Mouse (Mus musculus): ENCODE results near the gene Olfr699.
"Not testable (repeated sequence)": the region's sequence is repeated elsewhere in the genome, so short reads cannot be mapped to it uniquely, and the experiment has no call there.

Gene Olfr699

DNA sequence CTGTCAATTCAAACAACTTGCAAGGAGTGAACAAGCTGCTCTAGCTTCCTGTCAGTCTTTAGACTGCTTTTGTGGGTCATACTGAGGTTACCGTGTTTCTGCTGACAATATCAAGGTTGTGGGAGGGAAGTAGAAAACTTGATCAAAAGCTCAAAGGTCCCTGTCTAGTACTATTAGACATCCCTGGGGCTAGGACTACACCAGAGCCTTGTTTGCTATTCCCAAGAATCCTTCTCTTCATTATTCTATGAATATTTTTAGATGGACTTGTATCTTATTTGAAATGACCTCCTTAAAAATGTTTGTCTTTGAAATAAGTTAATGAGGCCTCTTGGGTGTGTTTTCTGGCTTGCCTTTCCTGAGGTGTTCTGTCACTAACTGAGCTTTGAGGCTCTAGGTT is at the start of gene Olfr699:
Olfr699 (minus strand) TSS at position 101 of the 400 bp plus-strand sequence.
- DNase-seq = no peak

DNA sequence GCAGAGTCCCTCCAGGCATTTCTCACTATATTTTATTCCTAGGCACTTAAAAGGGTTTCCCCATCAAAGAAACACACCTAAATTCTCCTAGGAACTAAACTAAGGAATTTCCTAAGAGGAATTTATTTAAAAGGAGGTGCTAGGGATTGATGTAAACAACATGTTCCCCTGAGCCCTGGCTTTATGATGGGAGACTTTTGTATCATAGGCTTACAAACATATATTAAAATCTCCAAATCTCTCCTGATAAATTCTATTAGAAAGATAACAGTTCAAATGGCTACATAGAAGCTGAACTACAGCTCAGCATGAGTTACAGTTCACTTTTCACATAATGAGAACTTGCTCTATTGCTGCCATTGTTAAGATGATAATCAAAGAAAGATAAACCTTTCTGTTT is 40.8 kb upstream of the Olfr699 start, which contains the start of gene Olfr702:
Olfr702 (minus strand) TSS at position 101 of the 400 bp plus-strand sequence.
- DNase-seq = no peak

DNA sequence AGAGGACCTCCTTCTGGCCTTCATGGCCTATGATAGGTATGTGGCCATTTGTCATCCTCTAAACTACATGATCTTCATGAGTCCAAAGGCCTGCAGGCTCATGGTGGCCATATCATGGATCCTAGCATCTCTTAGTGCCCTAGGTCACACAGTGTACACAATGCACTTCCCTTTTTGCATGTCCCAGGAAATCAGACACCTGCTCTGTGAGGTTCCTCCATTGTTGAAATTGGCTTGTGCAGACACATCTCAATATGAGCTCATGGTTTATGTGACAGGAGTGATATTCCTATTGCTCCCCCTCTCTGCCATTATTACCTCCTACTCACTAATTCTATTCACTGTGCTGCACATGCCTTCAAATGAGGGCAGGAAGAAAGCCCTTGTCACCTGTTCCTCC is 25.4 kb upstream of the Olfr699 start:
- no peak for DNase-seq

DNA sequence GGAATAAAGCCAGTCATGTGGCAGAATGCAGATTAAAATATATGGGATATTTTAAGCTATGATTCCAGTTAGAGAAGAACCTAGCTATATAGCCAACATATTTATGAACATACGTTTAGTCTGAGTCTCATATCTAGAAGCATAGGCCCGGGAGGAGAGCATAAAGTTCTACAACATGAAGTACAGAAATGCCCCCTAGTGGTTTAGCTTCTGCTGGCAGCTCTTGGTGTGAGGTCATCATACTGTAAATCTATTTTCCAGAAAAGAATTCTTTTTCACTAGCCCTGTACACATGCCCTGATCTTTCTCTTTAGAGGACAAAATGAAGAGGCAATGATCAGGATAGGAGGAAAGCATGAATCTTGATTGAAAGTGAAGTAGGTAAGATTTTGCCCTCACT is 22.8 kb upstream of the Olfr699 start:
- DNase-seq = peak; percentile 32

DNA sequence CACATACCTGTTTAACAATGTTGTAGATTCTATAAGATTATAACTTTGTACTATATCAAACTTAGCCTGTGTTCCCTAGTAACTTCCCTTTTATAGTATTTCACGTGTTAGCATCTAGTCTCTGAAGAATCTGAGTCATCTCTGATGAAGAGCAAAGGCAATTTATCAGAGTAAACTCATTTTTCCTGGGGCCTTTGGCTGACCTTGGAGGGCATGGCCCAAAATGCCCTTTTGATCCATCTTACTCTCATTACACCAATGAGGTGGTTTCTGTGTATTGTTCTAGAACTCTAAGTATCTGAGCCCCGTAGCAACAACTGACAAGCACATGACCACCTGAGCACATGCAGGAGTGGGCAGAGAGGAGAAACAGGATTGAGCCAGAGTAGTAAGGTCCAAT is 20.8 kb upstream of the Olfr699 start, which contains the start of gene Olfr701:
Olfr701 (plus strand) TSS at position 301 of the 400 bp plus-strand sequence.
- DNase-seq = no peak

DNA sequence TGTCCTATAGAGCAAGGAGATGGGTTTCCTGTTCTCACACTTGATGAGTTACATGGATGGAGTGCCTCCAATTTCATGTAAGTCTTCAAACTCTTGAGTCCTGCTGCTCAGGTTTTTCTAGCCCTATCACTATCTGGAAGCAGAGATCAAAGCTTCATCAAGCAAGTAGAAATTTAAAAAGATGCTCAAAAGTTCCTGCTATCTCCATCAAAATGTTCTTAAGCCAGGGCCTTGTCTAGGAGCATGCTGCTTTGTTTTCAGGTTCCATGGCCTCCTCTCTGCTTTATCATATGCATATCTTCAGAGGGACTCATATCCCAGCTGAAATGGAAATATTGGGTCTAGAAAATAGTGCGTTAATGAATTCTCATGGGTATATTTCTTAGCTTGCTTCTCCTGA is 15.7 kb upstream of the Olfr699 start, which contains the start of gene Olfr700:
Olfr700 (minus strand) TSS at position 101 of the 400 bp plus-strand sequence.
- DNase-seq = no peak

DNA sequence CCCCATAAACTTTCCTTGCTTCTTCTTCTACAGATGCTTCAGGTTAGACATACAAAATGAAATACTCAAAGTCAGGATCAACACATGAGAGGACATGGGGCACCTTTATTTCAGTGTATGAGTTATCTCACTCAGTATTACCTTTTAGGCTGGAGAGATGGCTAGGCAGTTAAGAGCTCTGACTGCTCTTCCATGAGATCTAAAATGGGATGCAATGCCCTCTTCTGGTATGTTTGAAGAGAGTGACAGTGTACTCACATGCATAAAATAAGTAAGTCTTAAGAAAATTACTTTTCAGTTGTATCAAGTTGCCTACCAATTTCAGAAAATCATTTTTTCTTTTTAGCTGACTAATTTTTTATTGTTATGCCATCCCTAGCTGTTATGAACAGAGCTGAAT is 4.7 kb downstream of the Olfr699 start:
- DNase-seq = no peak

DNA sequence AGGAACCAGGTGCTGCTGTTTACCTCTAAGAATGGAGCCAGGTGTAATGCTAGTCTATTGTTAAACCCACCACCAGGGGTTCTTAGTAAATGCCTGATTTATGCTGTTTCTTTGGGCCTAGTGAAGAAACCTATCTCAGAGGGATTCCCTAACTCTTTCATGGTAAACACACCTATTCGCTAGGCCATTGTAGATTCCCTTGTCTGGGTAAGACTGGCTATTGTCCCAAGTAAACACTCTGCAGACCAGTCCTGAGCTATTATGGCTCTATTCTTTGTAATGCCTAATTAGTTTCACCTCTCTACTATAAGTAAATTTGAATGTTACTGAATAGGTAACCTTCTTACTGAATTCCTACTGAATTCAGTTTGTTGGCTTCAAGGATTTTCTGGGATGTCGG is 32.0 kb downstream of the Olfr699 start:
- DNase-seq = not testable (repeated sequence)

DNA sequence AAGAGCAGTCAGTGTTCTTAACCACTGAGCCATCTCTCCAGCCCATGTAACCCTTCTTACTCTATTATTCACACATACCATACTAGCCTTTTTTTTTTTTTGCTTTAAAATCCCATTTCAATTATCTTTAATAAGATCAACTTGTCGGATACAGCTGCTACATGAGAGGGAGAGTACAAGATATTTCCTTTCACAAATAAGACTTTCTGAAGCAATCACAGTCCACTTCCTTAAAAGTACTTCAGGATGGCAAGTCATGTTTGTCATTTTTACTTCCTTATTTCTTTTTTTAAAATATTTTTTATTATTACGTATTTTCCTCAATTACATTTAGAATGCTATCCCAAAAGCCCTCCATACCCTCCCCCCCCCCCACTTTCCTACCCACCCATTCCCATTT is 34.2 kb downstream of the Olfr699 start:
- no peak for DNase-seq

DNA sequence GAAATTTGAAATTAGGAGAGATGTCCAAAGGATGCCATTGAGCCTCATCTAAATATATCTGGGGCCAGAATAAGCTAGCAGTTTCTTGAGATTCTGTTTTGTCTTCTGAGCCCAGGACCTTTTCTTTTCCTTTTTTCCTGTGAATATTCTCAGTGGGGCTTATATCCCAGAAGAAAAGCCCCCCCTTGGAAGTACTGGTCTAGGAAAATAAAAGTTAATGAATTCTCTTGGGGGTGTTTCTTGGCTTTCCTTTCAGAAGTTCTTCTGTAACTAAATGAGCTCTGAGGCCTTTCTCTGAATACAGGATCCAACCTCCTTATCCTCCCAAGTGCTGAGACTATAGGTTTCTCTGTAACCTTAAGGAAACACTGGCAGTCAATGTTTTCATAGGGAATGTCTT is 37.7 kb downstream of the Olfr699 start, which contains the start of gene Olfr698:
Olfr698 (minus strand) TSS at position 101 of the 400 bp plus-strand sequence.
- DNase-seq = no peak

DNA sequence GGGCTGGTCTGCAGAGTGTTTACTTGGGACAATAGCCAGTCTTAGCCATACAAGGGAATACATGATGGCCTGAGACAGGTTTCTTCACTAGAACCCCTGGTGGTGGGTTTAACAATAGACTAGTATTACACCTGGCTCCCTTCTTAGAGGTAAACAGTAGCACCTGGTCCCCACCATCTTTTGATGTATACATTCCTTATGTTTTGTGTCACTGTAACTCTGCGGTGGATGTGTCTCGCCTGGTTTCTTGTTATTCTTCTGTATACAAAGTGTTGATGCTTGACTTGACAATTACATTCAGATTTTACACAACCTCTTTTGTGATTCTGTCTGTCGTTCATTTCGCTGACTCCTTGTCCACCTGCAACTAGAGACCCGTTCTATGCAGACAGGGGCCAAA is 47.2 kb downstream of the Olfr699 start:
- no peak for DNase-seq

DNA sequence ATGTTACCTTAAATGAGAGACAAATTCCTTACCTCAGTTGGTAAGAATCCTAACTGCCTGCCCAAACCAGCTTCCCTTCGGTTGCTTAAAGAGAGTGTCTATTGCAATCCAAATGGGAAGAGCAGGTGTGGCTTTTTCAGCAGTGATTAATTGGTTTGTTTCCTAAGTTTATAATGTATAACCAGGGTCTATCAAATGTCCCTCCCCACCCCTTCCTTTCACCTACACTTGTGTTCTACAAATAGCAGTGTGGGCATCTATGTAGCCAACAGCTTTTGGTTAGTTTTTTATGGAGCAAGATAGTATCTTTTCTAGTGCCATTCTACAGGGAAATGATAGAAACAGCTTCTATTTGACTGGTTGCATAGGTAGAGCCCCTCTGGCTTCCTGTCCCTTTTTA is 50.7 kb downstream of the Olfr699 start, which contains the start of gene Olfr697:
Olfr697 (minus strand) TSS at position 101 of the 400 bp plus-strand sequence.
- DNase-seq = no peak

All from embryo, embryonic 11 days (tissue).